Mouse (Mus musculus): ENCODE measurements around the gene Gm10128.
"Not testable (repeated sequence)": the region's sequence is repeated elsewhere in the genome, so short reads cannot be mapped to it uniquely, and the experiment has no call there.

Gene Gm10128

DNA sequence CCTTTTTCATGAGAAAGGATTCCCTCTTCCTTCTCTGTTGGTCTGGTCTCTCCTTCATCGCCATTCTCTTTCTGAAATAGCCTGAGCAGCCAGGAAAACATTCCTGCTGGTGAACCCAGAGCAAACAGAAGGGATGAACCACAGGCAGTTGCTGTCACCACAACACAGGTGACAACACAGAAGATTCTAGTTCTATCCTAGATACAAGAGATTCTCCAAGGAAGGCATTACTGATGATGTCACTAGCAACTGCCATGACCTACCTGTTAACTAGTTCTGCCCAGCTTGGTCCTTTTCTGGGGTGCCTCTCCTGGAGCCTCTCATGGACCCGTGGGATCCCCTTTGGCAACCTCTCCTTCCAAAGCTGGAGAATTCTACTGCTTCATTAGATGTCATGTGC lies at the start of gene Gm10128:
Gm10128 (minus strand) TSS at position 101 of the 400 bp plus-strand sequence.
- DNase-seq (ENCODE audit: low read depth, low spot score), result not testable (repeated sequence)

DNA sequence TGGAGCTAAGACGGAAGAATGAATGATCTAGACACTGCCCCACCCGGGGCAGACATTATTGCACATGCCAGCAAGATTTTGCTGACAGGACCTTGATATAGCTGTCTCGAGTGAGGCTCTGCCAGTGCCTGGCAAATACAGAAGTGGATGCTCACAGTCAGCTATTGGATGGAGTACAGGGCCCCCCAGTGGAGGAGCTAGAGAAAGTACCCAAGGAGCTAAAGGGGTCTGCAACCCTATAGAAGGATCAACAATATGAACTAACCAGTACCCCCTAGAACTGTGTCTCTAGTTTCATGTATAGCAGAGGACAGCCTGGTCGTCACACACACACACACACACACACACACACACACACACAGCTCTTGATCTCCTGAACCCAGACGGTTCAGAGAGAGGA lies 37.4 kb upstream of the Gm10128 start:
- DNase-seq (ENCODE audit: low read depth, low spot score), result not testable (repeated sequence)

DNA sequence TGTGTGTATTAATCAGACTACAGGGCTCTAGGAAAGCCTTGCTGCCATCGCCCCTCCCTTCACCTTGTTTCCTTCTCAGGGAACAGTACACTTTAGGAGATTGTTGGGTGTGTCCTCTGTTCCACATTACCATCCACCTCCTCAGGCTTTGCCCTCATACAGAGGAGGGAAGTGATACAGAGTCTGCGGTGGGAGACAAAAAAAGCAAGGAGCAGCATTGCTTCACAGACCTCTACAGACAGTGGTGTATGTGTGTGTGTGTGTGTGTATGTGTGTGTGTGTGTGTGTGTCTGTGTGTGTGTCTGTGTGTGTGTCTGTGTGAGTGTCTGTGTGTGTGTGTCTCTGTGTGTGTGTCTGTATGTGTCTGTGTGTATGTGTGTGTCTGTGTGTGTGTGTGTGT lies 18.7 kb upstream of the Gm10128 start:
- DNase-seq (ENCODE audit: low read depth, low spot score), result not testable (repeated sequence)

DNA sequence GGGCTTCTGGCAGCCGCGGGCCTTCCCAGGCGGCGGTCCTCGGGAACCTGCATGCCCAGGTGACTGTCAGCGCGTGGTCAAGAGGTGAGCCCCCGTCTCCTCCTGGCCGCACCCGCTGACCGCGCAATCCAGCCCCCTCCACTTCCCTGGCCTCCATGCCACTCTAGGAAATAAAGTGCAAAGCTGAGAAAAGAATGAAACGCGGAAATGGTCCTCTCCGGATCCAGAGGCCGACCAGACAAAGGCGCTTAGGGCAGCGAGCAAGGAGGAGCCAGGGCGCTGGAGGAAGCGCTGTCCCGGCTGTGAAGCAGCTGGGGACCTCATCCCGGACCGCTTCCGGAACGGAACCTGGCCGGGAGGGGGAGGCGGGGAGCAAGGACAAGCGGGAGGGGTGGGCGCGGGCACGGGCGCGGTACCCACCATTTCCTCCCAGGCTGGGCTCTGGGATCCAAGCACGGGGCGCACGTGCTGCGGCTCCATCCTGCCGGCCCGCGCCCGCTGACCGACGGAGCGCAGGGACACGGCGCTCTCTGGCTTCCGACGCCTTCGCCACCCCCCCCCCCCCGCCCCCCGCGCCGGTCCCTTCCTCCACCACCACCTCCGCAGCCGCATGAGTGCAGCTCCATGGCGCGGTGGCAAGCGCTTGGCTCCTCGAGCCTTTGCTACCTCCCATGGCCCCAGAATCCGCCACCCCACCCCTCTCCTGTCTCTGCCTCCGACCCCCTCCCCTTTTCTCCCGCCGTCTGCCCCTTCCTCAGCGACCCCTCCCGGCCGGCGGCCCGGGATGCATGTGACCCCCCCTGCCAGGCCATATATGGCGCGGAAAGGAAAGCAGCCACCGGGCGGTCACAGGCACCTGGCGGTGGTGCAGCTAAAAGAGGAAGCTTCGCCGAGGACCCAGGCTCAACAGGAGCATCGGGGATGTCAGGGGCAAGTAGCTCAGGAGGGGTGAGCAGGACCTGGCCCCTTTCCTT lies 14.6 kb upstream of the Gm10128 start:
- DNase-seq (ENCODE audit: low read depth, low spot score), result not testable (repeated sequence)

- not testable (repeated sequence) for DNase-seq (ENCODE audit: low read depth, low spot score)
These were observed 13.7 kb upstream of the Gm10128 start for GRCm38 (mm10) chr14:7657456-7657855.

GRCm38 (mm10) chr14:7595492-7595891 lies 48.3 kb downstream of the Gm10128 start, which contains the start of gene Gm10338:
TSS of gene Gm10338 (minus strand) at chr14:7595592.
- DNase-seq (ENCODE audit: low read depth, low spot score), result not testable (repeated sequence)

Data from retina, adult 2 months (tissue).